Mouse (Mus musculus): ENCODE measurements at regions not wholly inside any gene's neighbourhood (a gene's known extent, or its start where the extent isn't known, plus 50 kb on each side); places are given as distances from the start of the nearest gene placed in this dataset.

- no peak for DNase-seq (ENCODE audit: low spot score in 2 of 2)
Observed at GRCm38 (mm10) chr15:62198194-62198593, 1275.4 kb upstream of the A1bg start.

GRCm38 (mm10) chr15:62195440-62195839 lies 1272.6 kb upstream of the A1bg start:
- DNase-seq (ENCODE audit: low spot score in 2 of 2) = no peak

GRCm38 (mm10) chr15:62192706-62193105 lies 1269.9 kb upstream of the A1bg start:
- DNase-seq (ENCODE audit: low spot score in 2 of 2) = no peak

- DNase-seq (ENCODE audit: low spot score in 2 of 2) = no peak
Observed at GRCm38 (mm10) chr15:62191641-62192040, 1268.8 kb upstream of the A1bg start.

GRCm38 (mm10) chr15:62190977-62191614 lies 1268.3 kb upstream of the A1bg start:
- no peak for DNase-seq (ENCODE audit: low spot score in 2 of 2)

- no peak for DNase-seq (ENCODE audit: low spot score in 2 of 2)
Observed at GRCm38 (mm10) chr15:62190224-62190910, 1267.6 kb upstream of the A1bg start.

- DNase-seq (ENCODE audit: low spot score in 2 of 2) = no peak
Observed at GRCm38 (mm10) chr15:62189565-62190181, 1266.9 kb upstream of the A1bg start.

GRCm38 (mm10) chr15:62186548-62186947 lies 1263.7 kb upstream of the A1bg start:
- DNase-seq (ENCODE audit: low spot score in 2 of 2) = no peak

GRCm38 (mm10) chr15:62183803-62184202 lies 1261.0 kb upstream of the A1bg start:
- DNase-seq (ENCODE audit: low spot score in 2 of 2) = no peak

GRCm38 (mm10) chr15:62181454-62181910 lies 1258.7 kb upstream of the A1bg start:
- no peak for DNase-seq (ENCODE audit: low spot score in 2 of 2)

- no peak for DNase-seq (ENCODE audit: low spot score in 2 of 2)
Observed at GRCm38 (mm10) chr15:62180718-62181117, 1257.9 kb upstream of the A1bg start.

- no peak for DNase-seq (ENCODE audit: low spot score in 2 of 2)
Observed at GRCm38 (mm10) chr15:62179801-62180200, 1257.0 kb upstream of the A1bg start.

- no peak for DNase-seq (ENCODE audit: low spot score in 2 of 2)
Observed at GRCm38 (mm10) chr15:62178568-62178967, 1255.8 kb upstream of the A1bg start.

GRCm38 (mm10) chr15:62177768-62178410 lies 1255.1 kb upstream of the A1bg start:
- no peak for DNase-seq (ENCODE audit: low spot score in 2 of 2)

GRCm38 (mm10) chr15:62176076-62176475 lies 1253.3 kb upstream of the A1bg start:
- no peak for DNase-seq (ENCODE audit: low spot score in 2 of 2)

- no peak for DNase-seq (ENCODE audit: low spot score in 2 of 2)
Observed at GRCm38 (mm10) chr15:62173633-62174543, 1251.1 kb upstream of the A1bg start.

- DNase-seq (ENCODE audit: low spot score in 2 of 2) = no peak
Observed at GRCm38 (mm10) chr15:62171632-62172031, 1248.8 kb upstream of the A1bg start.

GRCm38 (mm10) chr15:62171167-62171566 lies 1248.4 kb upstream of the A1bg start:
- no peak for DNase-seq (ENCODE audit: low spot score in 2 of 2)

GRCm38 (mm10) chr15:62170337-62170736 lies 1247.5 kb upstream of the A1bg start:
- no peak for DNase-seq (ENCODE audit: low spot score in 2 of 2)

- DNase-seq (ENCODE audit: low spot score in 2 of 2) = no peak
Observed at GRCm38 (mm10) chr15:62169591-62170019, 1246.8 kb upstream of the A1bg start.

GRCm38 (mm10) chr15:62168958-62169590 lies 1246.3 kb upstream of the A1bg start:
- no peak for DNase-seq (ENCODE audit: low spot score in 2 of 2)

All from right cerebral cortex, postnatal 36 days (tissue).